Mouse (Mus musculus) monocyte, adult 59 days (primary cell): ENCODE measurements around the gene Gm21094. TPM values are rescaled to one million over a fixed set of nuclear protein-coding genes. Genes with fewer than 3 reads are reported as not detected.

Experiments
- total RNA-seq, 2 experiments: library from RNA; stranded (reverse); gene quantifications; one replicate each; pipeline ENCODE4 v1.2.4; 2023

Gene Gm21094
- not detected for total RNA-seq

GRCm38 (mm10) chrY:32620343-32620742, at the start of gene Gm21094:
Gene Gm21094, minus strand, starts transcription at chrY:32620443.

